Mouse (Mus musculus) liver, adult 2 months (tissue): Measurements from ENCODE around the gene Foxe1.

Experiments
- CTCF ChIP-seq: fragments of 200-500 bp; IDR thresholded peaks from 2 replicates; pipeline ENCODE4 v1.5.1; 2011; ENCODE audit warnings: low read depth, low read length, control low read depth
- POLR2A ChIP-seq: fragments of 200-500 bp; IDR thresholded peaks from 2 replicates; pipeline ENCODE4 v1.6.1; 2011; ENCODE audit warnings: low read length, control low read depth; ENCODE audit not compliant: insufficient read depth; ENCODE audit errors: extremely low read depth

- TF ChIP-seq CTCF (no peak), POLR2A (no peak)
Measured at GRCm38 (mm10) chr4:46395736-46396135, 52.3 kb downstream of the Foxe1 start.
